Mouse (Mus musculus): ENCODE measurements at regions not wholly inside any gene's neighbourhood (a gene's known extent, or its start where the extent isn't known, plus 50 kb on each side); places are given as distances from the start of the nearest gene placed in this dataset.

- no peak for TF ChIP-seq CTCF (IDR thresholded peaks at IDR 0.05; ENCODE audit: low read depth)
- no peak for TF ChIP-seq EP300 (IDR thresholded peaks at IDR 0.05; ENCODE audit: low read depth)
Measured at GRCm38 (mm10) chr9:52434215-52434614, 245.4 kb downstream of the AI593442 start.

All from heart, postnatal 0 days (tissue).